Mouse (Mus musculus): ENCODE data around the gene Olfr1116. TPM values are rescaled to one million over a fixed set of nuclear protein-coding genes. Genes with fewer than 3 reads are reported as not detected.
"Not testable (repeated sequence)": the region's sequence is repeated elsewhere in the genome, so short reads cannot be mapped to it uniquely, and the experiment has no call there.

The Olfr1116 gene
- total RNA-seq (2014; rRNA removed) (not detected in 2 replicates), polyA plus RNA-seq (2015; fragmentation: Nextera tagmentation; extraction: Ambion mirVana) (not detected in 2 replicates)

DNA sequence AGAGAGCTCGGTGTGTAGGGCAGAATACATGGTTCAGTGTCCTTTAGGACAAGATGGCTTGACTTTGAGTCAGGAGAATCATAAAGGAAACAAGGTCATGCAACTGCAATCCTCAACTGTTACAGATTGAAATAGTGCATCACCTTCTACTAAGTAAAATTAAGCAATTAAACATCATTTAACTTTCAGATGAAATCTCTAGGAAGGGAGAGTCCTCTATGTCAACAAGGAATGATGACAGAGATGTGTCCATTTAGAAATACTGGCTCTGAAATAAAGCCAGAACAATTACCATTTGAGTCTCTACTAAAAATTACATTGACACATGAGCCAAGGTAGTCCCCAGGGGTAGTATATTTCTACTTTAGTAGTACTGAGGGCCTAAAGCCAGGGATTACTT is at the start of gene Olfr1116:
Olfr1116 (plus strand) TSS at position 301 of the 400 bp plus-strand sequence.
- ATAC-seq (no peak), DNase-seq (no peak)
- WGBS = 91% methylated on average over 1 of the region's 1 CpGs
- no peaks in the 10 kb centered on the region for H3K27me3 ChIP-seq (ENCODE audit: insufficient read depth, low read length)
- no peak within 1 kb of the TSS for H3K4me3 ChIP-seq (ENCODE audit: low read depth, low read length)
- TF ChIP-seq CTCF (IDR thresholded peaks at IDR 0.05; ENCODE audit: low read depth) = no peak
- H3K4me1 ChIP-seq (ENCODE audit: insufficient read depth) = no peaks in the 10 kb centered on the region
- H3K9me3 ChIP-seq (ENCODE audit: low read length) = no peaks in the 10 kb centered on the region
- H3K9ac ChIP-seq = no peak within 1 kb of the TSS
- no peak within 1 kb of the TSS for H3K27ac ChIP-seq (ENCODE audit: low read depth, low read length)
- H3K36me3 ChIP-seq (ENCODE audit: insufficient read depth) = no peaks in the 10 kb centered on the region
- no peak within 1 kb of the TSS for H3K4me2 ChIP-seq (ENCODE audit: low read depth)

DNA sequence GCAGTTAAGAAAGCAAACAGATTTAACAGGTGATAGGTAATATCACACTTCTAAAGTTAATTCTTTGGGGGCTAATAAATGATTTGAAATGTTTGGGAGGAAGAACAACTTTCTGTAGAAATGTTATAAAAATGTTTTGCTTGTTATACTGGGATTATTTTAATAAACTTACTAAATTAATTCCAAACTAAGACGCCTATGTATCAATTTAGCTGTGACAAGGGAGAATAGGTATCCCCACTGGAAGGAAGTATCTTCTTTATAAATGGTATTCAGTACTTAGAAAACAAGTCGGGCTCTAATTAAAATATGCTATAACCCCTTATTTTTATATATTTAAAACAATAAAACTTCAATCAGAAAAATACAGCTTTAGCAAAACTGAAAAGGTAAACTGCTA is 19.6 kb upstream of the Olfr1116 start, which contains the start of gene Olfr1115:
Olfr1115 (plus strand) TSS at position 301 of the 400 bp plus-strand sequence.
- no peak for ATAC-seq

DNA sequence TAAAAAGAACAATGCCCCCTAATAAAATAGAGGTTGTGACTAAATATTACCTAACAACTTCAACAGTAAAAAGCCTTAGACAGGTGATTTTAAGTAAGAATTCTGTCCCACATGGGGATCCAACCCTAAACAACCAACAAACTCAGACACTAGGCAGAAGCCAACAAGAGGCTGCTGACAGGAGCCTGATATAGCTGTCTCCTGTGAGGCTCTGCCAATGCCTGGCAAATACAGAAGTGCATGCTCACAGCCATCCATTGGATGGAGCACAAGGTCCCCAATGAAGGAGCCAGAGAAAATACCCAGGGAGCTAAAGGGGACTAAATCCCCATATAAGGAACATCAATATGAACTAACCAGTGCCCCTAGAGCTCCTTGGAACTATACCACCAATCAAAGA is 26.6 kb downstream of the Olfr1116 start:
- not testable (repeated sequence) for H3K27me3 ChIP-seq (ENCODE audit: insufficient read depth, low read length); H3K4me3 ChIP-seq (ENCODE audit: low read depth, low read length); DNase-seq; H3K9me3 ChIP-seq (ENCODE audit: low read length); H3K4me1 ChIP-seq (ENCODE audit: insufficient read depth); H3K27ac ChIP-seq (ENCODE audit: low read depth, low read length); ATAC-seq; H3K36me3 ChIP-seq (ENCODE audit: insufficient read depth); H3K4me2 ChIP-seq (ENCODE audit: low read depth); H3K9ac ChIP-seq

More for the DNA sequence above, 19.6 kb upstream of the Olfr1116 start, which contains the start of gene Olfr1115:
- WGBS = 88% methylated on average over 2 of the region's 2 CpGs
- Histone ChIP-seq H3K4me2 (ENCODE audit: low read depth) (no peak within 1 kb of the TSS), H3K9ac (no peak within 1 kb of the TSS), H3K9me3 (ENCODE audit: low read length) (no peaks in the 10 kb centered on the region), H3K27ac (ENCODE audit: low read depth, low read length) (no peak within 1 kb of the TSS), H3K36me3 (ENCODE audit: insufficient read depth) (no peaks in the 10 kb centered on the region), H3K27me3 (ENCODE audit: insufficient read depth, low read length) (no peaks in the 10 kb centered on the region), H3K4me1 (ENCODE audit: insufficient read depth) (no peaks in the 10 kb centered on the region), H3K4me3 (ENCODE audit: low read depth, low read length) (no peak within 1 kb of the TSS)
- no peak for TF ChIP-seq CTCF (IDR thresholded peaks at IDR 0.05; ENCODE audit: low read depth)
- no peak for DNase-seq

DNA sequence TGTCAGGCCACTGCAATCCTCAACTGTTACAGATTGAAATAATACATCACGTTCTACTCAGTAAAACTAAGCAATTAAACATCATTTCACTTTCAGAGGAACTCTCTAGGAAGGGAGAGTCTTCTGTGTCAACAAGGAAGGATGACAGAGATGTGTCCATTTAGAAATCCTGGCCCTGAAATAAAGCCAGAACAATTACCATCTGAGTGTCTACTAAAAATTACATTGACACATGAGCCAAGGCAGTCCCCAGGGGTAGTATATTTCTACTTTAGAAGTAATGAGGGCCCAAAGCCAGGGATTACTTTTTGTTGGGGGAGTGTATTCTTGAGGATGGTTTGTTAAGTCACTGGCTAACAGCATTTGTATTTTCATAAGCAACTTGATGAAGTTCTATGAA is 39.9 kb downstream of the Olfr1116 start, which contains the start of gene Olfr1118:
Olfr1118 (plus strand) TSS at position 301 of the 400 bp plus-strand sequence.
- H3K9me3 ChIP-seq (ENCODE audit: low read length) = no peaks in the 10 kb centered on the region
- DNase-seq (no peak), ATAC-seq (no peak)
- TF ChIP-seq CTCF (IDR thresholded peaks at IDR 0.05; ENCODE audit: low read depth) = no peak
- 82% methylated on average over 1 of the region's 1 CpGs for WGBS
- no peaks in the 10 kb centered on the region for H3K4me1 ChIP-seq (ENCODE audit: insufficient read depth)
- H3K4me3 ChIP-seq (ENCODE audit: low read depth, low read length) = no peak within 1 kb of the TSS
- H3K27ac ChIP-seq (ENCODE audit: low read depth, low read length) = no peak within 1 kb of the TSS
- H3K36me3 ChIP-seq (ENCODE audit: insufficient read depth) = no peaks in the 10 kb centered on the region
- H3K9ac ChIP-seq = no peak within 1 kb of the TSS
- H3K27me3 ChIP-seq (ENCODE audit: insufficient read depth, low read length) = no peaks in the 10 kb centered on the region
- H3K4me2 ChIP-seq (ENCODE audit: low read depth) = no peak within 1 kb of the TSS

Small RNA genes within 50 kb of the gene (microRNA-seq; reads per million reads assigned to microRNA genes)
- gene Gm27438 = 0 reads per million in 2 experiments

Other genes with a start within 250 kb of the Olfr1116 start
- not detected in 2 replicates for gene Olfr1104, start 240.5 kb upstream of the Olfr1116 start, total RNA-seq (2014; rRNA removed)
- not detected in 2 replicates for gene Olfr1104, start 240.5 kb upstream of the Olfr1116 start, polyA plus RNA-seq (2015; fragmentation: Nextera tagmentation; extraction: Ambion mirVana)
- not detected in 2 replicates for gene Olfr1105, start 231.0 kb upstream of the Olfr1116 start, total RNA-seq (2014; rRNA removed)
- not detected in 2 replicates for gene Olfr1105, start 231.0 kb upstream of the Olfr1116 start, polyA plus RNA-seq (2015; fragmentation: Nextera tagmentation; extraction: Ambion mirVana)
- gene Olfr1106, start 215.3 kb upstream of the Olfr1116 start, total RNA-seq (2014; rRNA removed) = not detected in 2 replicates
- gene Olfr1106, start 215.3 kb upstream of the Olfr1116 start, polyA plus RNA-seq (2015; fragmentation: Nextera tagmentation; extraction: Ambion mirVana) = not detected in 2 replicates
- gene Olfr1107, start 191.7 kb upstream of the Olfr1116 start, total RNA-seq (2014; rRNA removed) = not detected in 2 replicates
- gene Olfr1107, start 191.7 kb upstream of the Olfr1116 start, polyA plus RNA-seq (2015; fragmentation: Nextera tagmentation; extraction: Ambion mirVana) = not detected in 2 replicates
- gene Olfr1109, start 171.5 kb upstream of the Olfr1116 start, total RNA-seq (2014; rRNA removed) = not detected in 2 replicates
- not detected in 2 replicates for gene Olfr1109, start 171.5 kb upstream of the Olfr1116 start, polyA plus RNA-seq (2015; fragmentation: Nextera tagmentation; extraction: Ambion mirVana)
- not detected in 2 replicates for gene Olfr259, start 153.0 kb upstream of the Olfr1116 start, total RNA-seq (2014; rRNA removed)
- gene Olfr259, start 153.0 kb upstream of the Olfr1116 start, polyA plus RNA-seq (2015; fragmentation: Nextera tagmentation; extraction: Ambion mirVana) = not detected in 2 replicates
- not detected in 2 replicates for gene Olfr1110, start 127.2 kb upstream of the Olfr1116 start, total RNA-seq (2014; rRNA removed)
- gene Olfr1110, start 127.2 kb upstream of the Olfr1116 start, polyA plus RNA-seq (2015; fragmentation: Nextera tagmentation; extraction: Ambion mirVana) = not detected in 2 replicates
- gene Olfr1111, start 114.9 kb upstream of the Olfr1116 start, total RNA-seq (2014; rRNA removed) = not detected in 2 replicates
- not detected in 2 replicates for gene Olfr1111, start 114.9 kb upstream of the Olfr1116 start, polyA plus RNA-seq (2015; fragmentation: Nextera tagmentation; extraction: Ambion mirVana)
- gene Olfr1112, start 79.7 kb upstream of the Olfr1116 start, total RNA-seq (2014; rRNA removed) = not detected in 2 replicates
- not detected in 2 replicates for gene Olfr1112, start 79.7 kb upstream of the Olfr1116 start, polyA plus RNA-seq (2015; fragmentation: Nextera tagmentation; extraction: Ambion mirVana)
- gene Olfr1113, start 58.6 kb upstream of the Olfr1116 start, total RNA-seq (2014; rRNA removed) = not detected in 2 replicates
- not detected in 2 replicates for gene Olfr1113, start 58.6 kb upstream of the Olfr1116 start, polyA plus RNA-seq (2015; fragmentation: Nextera tagmentation; extraction: Ambion mirVana)
- gene Olfr1115, start 19.5 kb upstream of the Olfr1116 start, total RNA-seq (2014; rRNA removed) = not detected in 2 replicates
- not detected in 2 replicates for gene Olfr1115, start 19.5 kb upstream of the Olfr1116 start, polyA plus RNA-seq (2015; fragmentation: Nextera tagmentation; extraction: Ambion mirVana)
- gene Olfr1118, start 40.0 kb downstream of the Olfr1116 start, total RNA-seq (2014; rRNA removed) = not detected in 2 replicates
- gene Olfr1118, start 40.0 kb downstream of the Olfr1116 start, polyA plus RNA-seq (2015; fragmentation: Nextera tagmentation; extraction: Ambion mirVana) = not detected in 2 replicates
- not detected in 2 replicates for gene Olfr1120, start 87.3 kb downstream of the Olfr1116 start, total RNA-seq (2014; rRNA removed)
- gene Olfr1120, start 87.3 kb downstream of the Olfr1116 start, polyA plus RNA-seq (2015; fragmentation: Nextera tagmentation; extraction: Ambion mirVana) = not detected in 2 replicates
- gene Olfr1121, start 102.4 kb downstream of the Olfr1116 start, total RNA-seq (2014; rRNA removed) = not detected in 2 replicates
- not detected in 2 replicates for gene Olfr1121, start 102.4 kb downstream of the Olfr1116 start, polyA plus RNA-seq (2015; fragmentation: Nextera tagmentation; extraction: Ambion mirVana)
- gene Olfr1122, start 118.3 kb downstream of the Olfr1116 start, total RNA-seq (2014; rRNA removed) = not detected in 2 replicates
- gene Olfr1122, start 118.3 kb downstream of the Olfr1116 start, polyA plus RNA-seq (2015; fragmentation: Nextera tagmentation; extraction: Ambion mirVana) = not detected in 2 replicates
- gene Olfr1123, start 149.1 kb downstream of the Olfr1116 start, total RNA-seq (2014; rRNA removed) = not detected in 2 replicates
- gene Olfr1123, start 149.1 kb downstream of the Olfr1116 start, polyA plus RNA-seq (2015; fragmentation: Nextera tagmentation; extraction: Ambion mirVana) = not detected in 2 replicates
- not detected in 2 replicates for gene Olfr1124, start 162.7 kb downstream of the Olfr1116 start, total RNA-seq (2014; rRNA removed)
- 0.08 TPM in 2 replicates for gene Olfr1124, start 162.7 kb downstream of the Olfr1116 start, polyA plus RNA-seq (2015; fragmentation: Nextera tagmentation; extraction: Ambion mirVana)
- not detected in 2 replicates for gene Olfr1126, start 186.4 kb downstream of the Olfr1116 start, total RNA-seq (2014; rRNA removed)
- not detected in 2 replicates for gene Olfr1126, start 186.4 kb downstream of the Olfr1116 start, polyA plus RNA-seq (2015; fragmentation: Nextera tagmentation; extraction: Ambion mirVana)
- gene Pramel7, start 229.6 kb downstream of the Olfr1116 start, total RNA-seq (2014; rRNA removed) = not detected in 2 replicates
- not detected in 2 replicates for gene Pramel7, start 229.6 kb downstream of the Olfr1116 start, polyA plus RNA-seq (2015; fragmentation: Nextera tagmentation; extraction: Ambion mirVana)
- gene Pramel6, start 239.0 kb downstream of the Olfr1116 start, total RNA-seq (2014; rRNA removed) = not detected in 2 replicates
- gene Pramel6, start 239.0 kb downstream of the Olfr1116 start, polyA plus RNA-seq (2015; fragmentation: Nextera tagmentation; extraction: Ambion mirVana) = not detected in 2 replicates

Measured in forebrain, postnatal 0 days (tissue).